Mouse (Mus musculus) limb, embryonic 15.5 days (tissue): ENCODE measurements around the gene Itga11. TPM values are rescaled to one million over a fixed set of nuclear protein-coding genes. Genes with fewer than 3 reads are reported as not detected.

ENCODE experiments used
- ATAC-seq: fragments of 200-750 bp; cut with Nextera tagmentation; 2 replicates; pipeline ENCODE4 v1.8.0; 2017; ENCODE audit warnings: low read depth, moderate TSS enrichment; ENCODE audit not compliant: insufficient number of reproducible peaks, low FRiP score, low TSS enrichment
- H3K27ac ChIP-seq: fragments of 300-500 bp; sonication (generic); 2 replicates; pipeline ENCODE4 v1.5.1; 2015; ENCODE audit warnings: moderate library complexity, mild to moderate bottlenecking, inconsistent platforms
- H3K27me3 ChIP-seq: fragments of 300-500 bp; sonication (generic); 2 replicates; pipeline ENCODE4 v1.6.1; 2015; ENCODE audit warnings: inconsistent platforms
- H3K36me3 ChIP-seq: fragments of 300-500 bp; sonication (generic); 2 replicates; pipeline ENCODE4 v1.6.1; 2015; ENCODE audit warnings: inconsistent platforms
- H3K4me1 ChIP-seq: fragments of 300-500 bp; sonication (generic); 2 replicates; pipeline ENCODE4 v1.6.1; 2015; ENCODE audit warnings: inconsistent platforms
- H3K4me2 ChIP-seq: fragments of 300-500 bp; sonication (generic); 2 replicates; pipeline ENCODE4 v1.6.1; 2015; ENCODE audit warnings: mild to moderate bottlenecking, inconsistent platforms
- H3K4me3 ChIP-seq: fragments of 300-500 bp; sonication (generic); 2 replicates; pipeline ENCODE4 v1.5.1; 2015; ENCODE audit warnings: mild to moderate bottlenecking, inconsistent platforms
- H3K9ac ChIP-seq: fragments of 300-500 bp; sonication (generic); 2 replicates; pipeline ENCODE4 v1.6.1; 2015; ENCODE audit warnings: inconsistent platforms
- H3K9me3 ChIP-seq: fragments of 300-500 bp; sonication (generic); 2 replicates; pipeline ENCODE4 v1.6.1; 2016; ENCODE audit warnings: inconsistent platforms
- WGBS: fragments of 180-500 bp; shearing (Covaris S2); methylation state at CpG from one replicate; pipeline ENCODE4 v1.1.7; 2015; 5-methylcytosine and 5-hydroxymethylcytosine counted together
- polyA plus RNA-seq: library from polyadenylated mRNA; unstranded; fragments of >200 nt; fragmentation: Nextera tagmentation; extraction: Ambion mirVana; gene quantifications from 2 replicates; pipeline ENCODE4 v1.2.1, GENCODE M21; 2015

Gene Itga11
- polyA plus RNA-seq, 1 experiment from 2014 or later = 11.2 TPM

- H3K4me3 ChIP-seq = no peak overlapping the region
- peaks cover 6% of the 10 kb centered on the region; the same call in 1 of the 2 replicates for H3K4me1 ChIP-seq
- H3K36me3 ChIP-seq = no peaks in the 10 kb centered on the region
- H3K27me3 ChIP-seq = no peaks in the 10 kb centered on the region
- H3K9me3 ChIP-seq = no peaks in the 10 kb centered on the region
- 87% methylated on average over 10 of the region's 10 CpGs for WGBS
- H3K27ac ChIP-seq = no peak overlapping the region
- H3K4me2 ChIP-seq = no peak overlapping the region
- no peak overlapping the region for H3K9ac ChIP-seq
- no peak for ATAC-seq
Measured at GRCm38 (mm10) chr9:62689748-62690147, 12.1 kb downstream of the Itga11 start.

DNA sequence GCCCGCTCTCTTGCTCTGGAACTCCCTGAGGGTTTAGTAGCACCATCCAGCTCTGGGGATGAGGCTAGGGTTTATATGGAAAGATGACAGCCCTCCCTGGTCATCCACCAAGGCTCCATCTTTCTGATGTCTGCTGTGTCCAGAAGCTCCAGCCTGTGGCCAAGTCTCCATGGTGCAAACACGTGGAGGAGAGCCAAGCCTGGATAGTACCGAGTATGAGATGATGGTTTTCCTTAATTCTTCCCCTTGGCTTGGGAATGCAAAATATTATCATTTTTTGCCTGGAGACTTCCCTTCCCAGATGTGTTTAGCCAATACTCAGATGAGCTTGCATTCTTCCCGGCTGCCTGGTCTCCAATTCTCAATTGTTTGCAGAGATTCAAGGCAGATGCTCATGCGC, 16.4 kb downstream of the Itga11 start:
- WGBS = 74% methylated on average over 5 of the region's 5 CpGs
- Histone ChIP-seq H3K27ac (no peak overlapping the region), H3K36me3 (no peaks in the 10 kb centered on the region), H3K4me1 (peaks cover 6% of the 10 kb centered on the region; the same call in 1 of the 2 replicates), H3K4me3 (no peak overlapping the region), H3K4me2 (no peak overlapping the region), H3K27me3 (no peaks in the 10 kb centered on the region), H3K9ac (no peak overlapping the region), H3K9me3 (no peaks in the 10 kb centered on the region)
- ATAC-seq = no peak

- no peak overlapping the region for H3K4me2 ChIP-seq
- H3K4me3 ChIP-seq = no peak overlapping the region
- no peak overlapping the region for H3K27ac ChIP-seq
- no peaks in the 10 kb centered on the region for H3K9me3 ChIP-seq
- peaks cover 6% of the 10 kb centered on the region; the same call in 1 of the 2 replicates for H3K4me1 ChIP-seq
- no peak for ATAC-seq
- WGBS = 76% methylated on average over 9 of the region's 9 CpGs
- no peak overlapping the region for H3K9ac ChIP-seq
- no peaks in the 10 kb centered on the region for H3K27me3 ChIP-seq
- no peaks in the 10 kb centered on the region for H3K36me3 ChIP-seq
Measured at GRCm38 (mm10) chr9:62695210-62695609, 17.6 kb downstream of the Itga11 start.

DNA sequence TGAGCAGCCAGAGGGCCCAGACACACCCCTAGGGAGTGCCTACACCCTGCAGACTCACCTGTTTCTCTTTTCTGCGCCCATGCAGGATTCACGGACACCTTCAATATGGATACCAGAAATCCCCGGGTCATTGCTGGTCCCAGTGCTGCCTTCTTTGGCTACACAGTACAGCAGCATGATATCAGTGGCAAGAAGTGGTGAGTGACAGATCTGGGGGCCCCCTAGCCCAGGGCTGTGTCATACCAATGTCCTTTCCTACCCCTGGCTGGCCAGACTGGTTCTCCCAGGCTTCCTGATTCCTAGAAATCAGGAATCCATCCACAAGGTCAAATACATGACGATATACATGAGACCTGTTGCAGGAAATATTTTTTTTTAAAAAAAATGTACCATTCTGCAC, 19.2 kb downstream of the Itga11 start:
- H3K4me3 ChIP-seq = no peak overlapping the region
- no peaks in the 10 kb centered on the region for H3K27me3 ChIP-seq
- no peaks in the 10 kb centered on the region for H3K36me3 ChIP-seq
- 84% methylated on average over 4 of the region's 4 CpGs for WGBS
- H3K27ac ChIP-seq = no peak overlapping the region
- no peak overlapping the region for H3K9ac ChIP-seq
- H3K9me3 ChIP-seq = no peaks in the 10 kb centered on the region
- no peak for ATAC-seq
- no peak overlapping the region for H3K4me2 ChIP-seq
- H3K4me1 ChIP-seq = peaks cover 1% of the 10 kb centered on the region; the same call in 1 of the 2 replicates

DNA sequence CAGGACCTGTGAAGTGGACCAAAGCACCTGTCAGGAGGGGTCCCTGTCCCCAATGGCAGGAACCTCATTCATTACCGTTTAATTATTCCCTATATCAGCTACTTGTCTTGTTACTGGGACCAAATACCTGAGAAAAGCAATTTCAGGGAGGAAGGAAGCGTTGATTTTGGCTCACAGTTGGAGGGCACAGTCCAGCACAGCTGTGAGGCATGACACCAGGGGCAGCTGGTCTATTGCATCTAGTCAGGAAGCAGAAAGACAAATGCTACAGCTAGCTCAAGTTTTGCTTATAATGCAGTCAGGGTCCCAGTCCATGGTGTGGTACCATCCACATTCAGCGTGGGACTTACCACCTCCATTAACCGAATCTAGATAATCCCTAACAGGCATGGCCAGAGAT, 29.6 kb downstream of the Itga11 start:
- H3K4me2 ChIP-seq = no peak overlapping the region
- H3K27me3 ChIP-seq = no peaks in the 10 kb centered on the region
- no peaks in the 10 kb centered on the region for H3K36me3 ChIP-seq
- no peaks in the 10 kb centered on the region for H3K9me3 ChIP-seq
- H3K27ac ChIP-seq = no peak overlapping the region
- no peak for ATAC-seq
- peaks cover 17% of the 10 kb centered on the region for H3K4me1 ChIP-seq
- H3K4me3 ChIP-seq = no peak overlapping the region
- 80% methylated on average over 4 of the region's 4 CpGs for WGBS
- no peak overlapping the region for H3K9ac ChIP-seq

DNA sequence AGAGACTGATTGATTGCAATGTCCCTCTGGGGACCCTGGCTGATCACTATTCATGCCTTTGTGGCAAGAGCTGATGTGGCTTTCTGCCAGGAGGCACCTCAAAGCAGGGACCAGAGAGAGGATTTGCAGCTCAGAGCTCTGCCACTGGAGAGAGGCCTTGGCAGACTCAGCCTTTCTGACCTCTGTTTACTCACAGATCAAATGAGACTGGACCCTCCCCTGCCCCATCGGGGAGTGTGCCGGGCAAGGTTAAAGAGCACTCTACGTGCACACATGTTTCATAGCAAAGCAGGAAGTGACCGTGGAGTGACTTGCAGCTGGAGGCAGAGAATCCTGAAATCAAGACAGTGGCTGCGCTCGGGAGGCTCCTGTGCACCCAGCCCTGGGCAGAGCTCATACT, 30.2 kb downstream of the Itga11 start:
- WGBS = 26% methylated on average over 6 of the region's 6 CpGs

DNA sequence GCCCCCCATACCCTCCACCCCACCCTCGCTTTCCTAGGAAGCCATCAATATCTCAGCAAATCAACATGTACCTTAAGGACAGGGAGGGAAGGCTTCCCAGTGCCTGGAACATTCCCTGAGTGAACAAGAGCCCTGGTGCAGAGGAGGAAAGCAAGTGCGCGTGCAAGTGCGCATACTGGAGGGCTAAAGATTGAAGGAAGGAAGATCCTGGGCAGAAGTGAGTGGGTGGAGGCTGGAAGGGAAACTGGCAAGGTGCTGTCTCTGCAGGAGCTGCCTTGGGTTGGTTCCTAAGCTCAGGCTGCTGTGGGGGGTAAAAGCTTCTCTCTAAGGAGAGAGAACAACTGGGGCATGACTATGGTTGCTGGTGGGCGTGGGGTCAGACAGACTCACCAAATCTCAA, 32.4 kb downstream of the Itga11 start:
- Histone ChIP-seq H3K4me2 (no peak overlapping the region), H3K27ac (no peak overlapping the region), H3K36me3 (no peaks in the 10 kb centered on the region), H3K27me3 (no peaks in the 10 kb centered on the region), H3K4me1 (peaks cover 26% of the 10 kb centered on the region), H3K9me3 (no peaks in the 10 kb centered on the region), H3K9ac (no peak overlapping the region), H3K4me3 (no peak overlapping the region)
- no peak for ATAC-seq
- 87% methylated on average over 5 of the region's 5 CpGs for WGBS

More for the DNA sequence above, 30.2 kb downstream of the Itga11 start:
- Histone ChIP-seq H3K9ac (no peak overlapping the region), H3K9me3 (no peaks in the 10 kb centered on the region), H3K36me3 (no peaks in the 10 kb centered on the region), H3K27ac (no peak overlapping the region), H3K4me2 (no peak overlapping the region), H3K4me1 (peaks cover 22% of the 10 kb centered on the region), H3K4me3 (no peak overlapping the region), H3K27me3 (no peaks in the 10 kb centered on the region)
- ATAC-seq = no peak

DNA sequence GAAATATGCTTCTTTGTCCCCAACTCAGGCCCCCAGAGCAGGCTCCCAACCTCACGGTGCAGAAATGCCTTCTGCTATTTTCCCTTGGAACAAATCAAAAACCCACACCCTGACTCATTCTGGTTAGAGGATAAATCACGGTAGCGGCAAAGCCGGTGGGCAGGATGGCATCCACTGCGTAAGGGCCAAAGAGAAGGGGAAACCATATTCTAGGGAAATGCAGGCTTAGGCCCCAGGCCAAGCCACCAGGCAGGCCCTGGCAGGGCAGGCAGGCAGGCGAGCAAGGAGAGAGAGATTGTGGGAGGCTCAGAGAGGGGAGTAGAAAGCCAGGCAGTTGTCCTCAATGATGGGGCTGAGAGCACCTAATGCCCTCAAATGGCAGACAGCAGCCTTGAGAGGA, 34.7 kb downstream of the Itga11 start:
- Histone ChIP-seq H3K9me3 (no peaks in the 10 kb centered on the region), H3K4me1 (peaks cover 31% of the 10 kb centered on the region), H3K4me2 (no peak overlapping the region), H3K36me3 (no peaks in the 10 kb centered on the region), H3K27me3 (no peaks in the 10 kb centered on the region), H3K4me3 (no peak overlapping the region), H3K27ac (peak overlapping the region; percentile 39; the same call in 1 of the 2 replicates), H3K9ac (no peak overlapping the region)
- ATAC-seq = no peak
- 50% methylated on average over 6 of the region's 6 CpGs for whole genome bisulfite sequencing

DNA sequence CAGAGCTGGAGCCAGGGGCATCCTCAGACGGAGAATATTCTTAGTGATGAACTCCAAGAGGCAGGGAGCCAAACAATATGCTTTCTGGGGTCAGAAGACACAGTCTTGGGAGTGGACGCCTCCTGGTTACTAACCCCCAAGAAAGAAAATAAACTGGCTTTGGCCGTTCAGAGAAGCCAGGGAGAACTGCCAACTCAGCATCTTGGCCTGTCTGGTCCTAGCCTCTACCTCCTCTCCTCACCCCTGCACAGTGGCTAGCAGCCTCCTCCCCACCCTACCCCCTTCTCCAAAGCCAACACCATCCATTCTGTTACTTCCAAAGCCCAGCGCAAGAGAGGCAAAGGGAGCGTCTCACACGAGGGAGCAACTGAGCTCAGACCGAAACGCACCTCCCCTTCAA, 35.4 kb downstream of the Itga11 start:
- peak overlapping the region; percentile 9; the same call in 1 of the 2 replicates for H3K27ac ChIP-seq
- H3K27me3 ChIP-seq = no peaks in the 10 kb centered on the region
- no peak for ATAC-seq
- H3K9ac ChIP-seq = no peak overlapping the region
- H3K9me3 ChIP-seq = no peaks in the 10 kb centered on the region
- WGBS = 76% methylated on average over 8 of the region's 8 CpGs
- H3K36me3 ChIP-seq = no peaks in the 10 kb centered on the region
- H3K4me2 ChIP-seq = no peak overlapping the region
- no peak overlapping the region for H3K4me3 ChIP-seq
- peaks cover 33% of the 10 kb centered on the region for H3K4me1 ChIP-seq

GRCm38 (mm10) chr9:62714336-62714735, 36.7 kb downstream of the Itga11 start:
- 50% methylated on average over 3 of the region's 3 CpGs for WGBS
- Histone ChIP-seq H3K4me3 (no peak overlapping the region), H3K9ac (no peak overlapping the region), H3K27me3 (no peaks in the 10 kb centered on the region), H3K4me2 (no peak overlapping the region), H3K27ac (no peak overlapping the region), H3K4me1 (peaks cover 34% of the 10 kb centered on the region), H3K9me3 (no peaks in the 10 kb centered on the region), H3K36me3 (no peaks in the 10 kb centered on the region)
- no peak for ATAC-seq

GRCm38 (mm10) chr9:62717982-62718381, 40.4 kb downstream of the Itga11 start:
- no peaks in the 10 kb centered on the region for H3K9me3 ChIP-seq
- peak overlapping the region; percentile 54 for H3K27ac ChIP-seq
- no peak overlapping the region for H3K9ac ChIP-seq
- no peaks in the 10 kb centered on the region for H3K27me3 ChIP-seq
- H3K4me2 ChIP-seq = no peak overlapping the region
- ATAC-seq = no peak
- H3K4me1 ChIP-seq = peaks cover 46% of the 10 kb centered on the region
- H3K36me3 ChIP-seq = no peaks in the 10 kb centered on the region
- 22% methylated on average over 8 of the region's 8 CpGs for WGBS
- H3K4me3 ChIP-seq = no peak overlapping the region

- Histone ChIP-seq H3K4me3 (no peak overlapping the region), H3K9me3 (no peaks in the 10 kb centered on the region), H3K27me3 (no peaks in the 10 kb centered on the region), H3K9ac (no peak overlapping the region), H3K36me3 (no peaks in the 10 kb centered on the region), H3K4me2 (peak overlapping the region; percentile 10; the same call in 1 of the 2 replicates), H3K27ac (peak overlapping the region; percentile 85), H3K4me1 (peaks cover 70% of the 10 kb centered on the region)
- peak; percentile 74 for ATAC-seq
- 23% methylated on average over 2 of the region's 2 CpGs for WGBS
Measured at GRCm38 (mm10) chr9:62721791-62722190, 44.2 kb downstream of the Itga11 start.

GRCm38 (mm10) chr9:62722716-62723115, 45.1 kb downstream of the Itga11 start:
- WGBS = 27% methylated on average over 6 of the region's 6 CpGs
- peaks cover 2% of the 10 kb centered on the region; the same call in 1 of the 2 replicates for H3K36me3 ChIP-seq
- peak overlapping the region; percentile 85 for H3K27ac ChIP-seq
- no peak overlapping the region for H3K4me2 ChIP-seq
- H3K27me3 ChIP-seq = no peaks in the 10 kb centered on the region
- H3K4me3 ChIP-seq = no peak overlapping the region
- peak; percentile 36; the same call in 1 of the 2 replicates for ATAC-seq
- no peaks in the 10 kb centered on the region for H3K9me3 ChIP-seq
- H3K4me1 ChIP-seq = peaks cover 62% of the 10 kb centered on the region
- H3K9ac ChIP-seq = no peak overlapping the region
